Mouse (Mus musculus): ENCODE measurements around the gene Ppil3. TPM values are rescaled to one million over a fixed set of nuclear protein-coding genes. Genes with fewer than 3 reads are reported as not detected.

Ppil3 gene
- 10 to 100 TPM; 24.8 to 25.9 TPM for total RNA-seq (2021)
- long read RNA-seq, experiment 1, partial matches to known transcripts, result 0 of 5 reads
- long read RNA-seq, experiment 1, other reads (novel, unspliced or antisense), result 2 of 5 reads
- long read RNA-seq, experiment 2, partial matches to known transcripts, result 0 of 5 reads
- long read RNA-seq, experiment 2, other reads (novel, unspliced or antisense), result 4 of 5 reads

DNA sequence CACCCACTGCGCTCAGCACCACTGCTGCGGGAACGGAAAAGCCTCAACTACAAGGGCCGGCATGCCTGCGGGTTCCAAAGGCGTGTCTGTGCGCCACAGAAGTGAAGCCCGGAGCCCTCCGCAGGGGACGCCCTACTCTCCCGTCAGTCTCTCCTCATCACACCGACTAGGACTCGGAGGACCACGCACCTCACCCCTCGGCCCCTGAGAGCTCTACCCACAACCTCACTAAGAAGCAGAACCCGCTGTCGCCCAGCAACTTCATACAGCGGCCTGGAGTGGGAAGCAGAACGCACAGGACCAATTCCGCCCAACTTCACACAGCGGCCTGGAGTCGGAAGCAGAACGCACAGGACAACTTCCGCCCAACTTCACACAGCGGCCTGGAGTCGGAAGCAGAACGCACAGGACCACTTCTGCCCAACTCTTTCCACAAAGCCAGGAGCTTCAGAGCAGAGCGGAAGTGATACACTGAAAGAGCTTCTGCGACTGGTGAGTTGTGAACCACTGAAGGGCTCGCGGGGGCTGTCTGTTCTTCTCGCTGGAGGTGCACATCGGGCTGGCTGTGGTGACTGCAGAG, at the start of gene Ppil3, which contains the start of gene Nif3l1:
Gene Ppil3 (minus strand): TSS at position 344 of the 580 bp plus-strand sequence.
Gene Nif3l1 (plus strand): TSS at position 9 of the 580 bp plus-strand sequence.
- DNase-seq (ENCODE audit: low spot score in 2 of 2), result peak; percentile 53 to 81

DNA sequence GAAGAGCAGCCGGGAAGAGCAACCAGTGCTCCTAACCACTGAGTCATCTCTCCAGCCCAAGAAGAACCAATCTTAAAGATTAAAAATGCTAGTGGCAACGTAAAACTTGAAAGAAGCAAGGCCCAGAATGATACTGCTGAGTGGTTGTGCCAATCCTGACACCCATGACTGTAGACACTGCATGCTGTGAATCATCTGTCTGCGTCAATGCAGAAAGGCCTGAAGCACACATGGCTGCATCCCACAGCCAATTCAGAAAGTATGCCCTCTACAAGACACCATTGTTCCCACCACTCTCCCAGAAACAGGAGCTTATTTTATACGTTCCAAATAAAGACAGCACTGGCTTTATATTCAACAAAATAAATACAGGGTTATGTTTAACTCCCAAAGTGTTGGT, 37.4 kb upstream of the Ppil3 start:
- DNase-seq (ENCODE audit: low spot score in 2 of 2), result no peak

DNA sequence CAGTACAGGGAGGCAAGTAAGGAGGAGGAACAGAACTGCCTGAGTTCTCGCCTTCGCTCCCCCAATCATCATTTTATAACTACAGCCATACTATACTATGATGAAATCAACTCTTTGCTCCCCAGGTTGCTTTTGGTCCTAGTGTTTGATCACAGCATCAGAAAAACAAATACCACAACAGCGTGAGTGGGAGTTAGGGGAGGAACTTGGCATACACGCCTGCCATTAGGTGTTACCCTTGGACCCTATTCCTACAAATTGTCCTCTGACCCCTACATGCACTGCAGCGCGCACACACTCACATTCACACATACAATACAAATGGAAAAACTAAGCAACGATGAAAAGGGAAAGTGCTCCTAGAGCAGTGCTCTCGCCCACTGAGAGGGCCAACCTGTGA, 30.4 kb upstream of the Ppil3 start:
- DNase-seq (ENCODE audit: low spot score in 2 of 2), result no peak

DNA sequence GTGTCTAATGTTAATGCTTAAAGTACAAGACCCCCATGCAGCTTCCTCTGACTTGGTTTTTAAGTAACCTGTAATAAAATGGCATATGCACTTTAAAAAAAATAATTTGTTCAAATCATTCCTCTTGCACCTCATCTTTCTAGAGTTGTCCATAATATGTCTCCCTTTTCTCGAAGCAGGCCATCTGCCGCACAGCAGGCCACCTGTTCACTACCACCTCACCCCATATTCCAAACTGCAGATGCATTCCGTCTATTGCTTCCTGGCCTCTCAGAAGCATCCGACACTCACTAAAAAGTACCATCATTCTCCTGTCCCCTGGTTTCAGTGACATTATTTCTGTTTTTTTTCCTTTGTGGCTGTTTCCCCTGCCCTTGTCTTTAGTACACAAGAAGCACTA, 20.3 kb upstream of the Ppil3 start:
- no peak for DNase-seq (ENCODE audit: low spot score in 2 of 2)

DNA sequence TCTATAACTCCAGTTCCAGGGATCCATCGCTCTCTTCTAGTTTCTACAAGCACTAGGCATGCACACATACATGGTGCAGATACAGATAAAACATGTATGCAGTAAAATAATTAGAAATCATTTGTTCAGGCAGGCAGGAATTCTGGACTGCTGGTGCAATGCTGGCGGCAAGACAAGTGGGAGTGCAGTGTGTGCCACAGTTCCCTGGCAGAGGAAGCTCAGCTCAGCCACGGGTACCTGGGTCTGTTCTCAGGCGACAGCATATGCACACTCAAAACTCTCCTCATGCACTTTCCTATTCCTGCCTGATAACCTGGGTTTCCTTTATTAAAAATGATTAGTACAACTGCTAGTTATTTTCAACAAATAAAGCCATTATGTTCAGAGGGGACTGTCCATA, 19.8 kb upstream of the Ppil3 start:
- no peak for DNase-seq (ENCODE audit: low spot score in 2 of 2)

DNA sequence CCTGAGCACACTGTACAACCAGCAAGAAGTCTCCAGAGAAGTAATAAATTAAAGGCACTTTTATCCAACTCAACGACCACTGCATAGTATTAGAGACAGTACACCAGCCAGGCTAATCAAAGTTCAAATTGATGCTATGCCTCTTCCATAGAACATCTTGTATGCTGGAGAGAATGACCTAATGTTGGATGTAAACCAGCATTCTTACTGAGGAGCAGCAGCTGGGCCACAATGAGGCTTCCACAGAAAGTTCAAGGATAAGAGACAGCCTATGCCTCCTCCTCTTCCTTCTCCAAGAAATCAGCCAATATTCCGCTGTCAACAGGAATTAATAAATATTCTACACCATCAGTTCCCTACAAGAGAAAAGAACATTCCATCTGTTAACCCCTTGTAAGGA, 18.6 kb upstream of the Ppil3 start:
- no peak for DNase-seq (ENCODE audit: low spot score in 2 of 2)

DNA sequence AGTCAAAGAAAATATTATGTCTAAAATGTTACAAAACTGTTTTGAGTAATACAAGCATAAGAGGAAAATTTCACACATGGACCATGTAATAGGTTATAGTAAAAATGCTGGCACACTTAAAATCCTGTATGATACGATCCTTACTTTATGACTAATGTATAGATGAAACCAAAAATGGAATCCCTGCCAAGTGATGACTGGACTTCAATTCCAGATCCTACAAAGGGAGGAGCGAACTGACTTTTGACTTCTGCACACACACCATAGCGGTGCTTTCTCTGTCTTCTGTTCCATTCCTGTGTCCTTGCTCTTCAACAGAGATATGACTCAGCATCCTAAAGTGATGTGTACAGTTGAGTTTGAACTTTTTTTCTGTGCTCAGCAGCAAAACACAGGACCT, 15.3 kb upstream of the Ppil3 start:
- no peak for DNase-seq (ENCODE audit: low spot score in 2 of 2)

DNA sequence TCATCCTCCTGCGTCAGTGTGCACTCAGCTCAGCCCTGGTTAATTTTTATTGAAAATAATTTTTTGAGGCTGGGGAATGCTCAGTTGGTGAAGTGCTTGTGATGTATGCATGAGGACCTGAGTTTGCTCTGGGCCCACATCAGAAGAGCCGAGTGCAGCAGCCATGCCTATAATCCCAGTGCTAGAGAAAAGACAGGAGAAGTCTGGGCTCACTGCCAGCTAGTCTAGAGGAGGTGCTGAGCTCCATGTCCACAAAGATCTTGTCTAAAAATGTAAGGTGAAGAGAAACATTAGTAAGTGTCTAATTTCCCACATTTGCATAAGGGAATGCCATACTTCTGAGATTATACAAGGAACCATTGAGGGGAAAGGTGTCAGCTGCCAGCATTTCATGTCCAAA, 13.6 kb upstream of the Ppil3 start:
- no peak for DNase-seq (ENCODE audit: low spot score in 2 of 2)

DNA sequence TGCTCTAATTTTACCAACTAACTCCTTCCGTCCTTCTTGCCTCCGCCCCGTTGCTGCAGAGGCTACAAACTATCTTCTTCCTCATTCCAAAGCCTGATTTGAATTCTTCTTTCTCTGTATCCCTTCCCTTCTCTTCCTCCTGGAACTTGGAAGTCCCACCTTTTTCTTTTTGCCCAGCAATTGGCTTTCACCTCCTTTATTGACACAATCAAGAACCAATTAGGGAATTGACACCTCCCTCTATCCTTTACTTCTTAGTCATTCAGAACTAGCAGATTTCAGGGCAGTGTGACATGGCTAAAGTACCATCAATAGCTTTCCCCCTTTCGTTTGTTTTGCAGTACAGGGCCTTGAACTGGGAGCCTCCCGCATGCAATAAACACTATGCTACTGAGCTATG, 12.9 kb upstream of the Ppil3 start:
- DNase-seq (ENCODE audit: low spot score in 2 of 2), result no peak

DNA sequence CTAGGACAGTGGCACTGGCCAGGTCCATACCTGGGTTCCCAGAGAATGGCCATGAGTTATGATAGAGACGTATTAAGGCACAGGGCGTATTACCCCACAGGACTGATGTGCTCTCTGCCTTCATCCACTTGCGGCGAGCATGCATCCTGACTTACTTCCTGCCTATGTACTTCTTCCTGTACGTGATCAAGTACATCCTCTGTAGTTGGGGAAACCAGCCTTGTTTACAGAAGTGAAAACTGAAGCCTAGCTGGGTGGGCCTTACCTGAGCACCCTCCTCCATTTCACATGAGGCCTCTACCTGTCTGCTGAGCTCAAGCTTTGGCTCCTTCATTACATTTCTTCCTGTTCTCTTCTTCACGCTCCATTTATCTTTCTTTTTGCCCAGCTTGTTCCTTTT, 9.0 kb upstream of the Ppil3 start:
- DNase-seq (ENCODE audit: low spot score in 2 of 2), result no peak

DNA sequence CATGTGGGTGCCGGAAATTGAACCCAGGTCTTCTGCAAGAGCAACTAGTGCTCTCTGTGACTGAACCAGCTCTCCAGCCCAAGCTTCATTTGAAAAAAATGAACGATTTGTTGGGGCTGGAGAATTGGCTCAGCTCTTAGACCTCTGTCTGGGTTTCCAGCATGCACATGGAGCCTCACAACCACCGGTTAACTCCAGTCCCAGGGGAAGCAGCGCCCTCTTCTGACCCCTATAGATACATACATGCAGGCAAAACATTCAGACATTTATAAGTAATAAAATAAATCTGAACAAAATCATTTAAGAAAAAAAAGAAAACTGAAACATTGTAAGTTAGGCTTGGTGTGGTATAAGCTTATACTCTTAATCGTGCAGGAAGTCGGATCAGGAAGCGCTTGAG, 3.1 kb upstream of the Ppil3 start:
- no peak for DNase-seq (ENCODE audit: low spot score in 2 of 2)

DNA sequence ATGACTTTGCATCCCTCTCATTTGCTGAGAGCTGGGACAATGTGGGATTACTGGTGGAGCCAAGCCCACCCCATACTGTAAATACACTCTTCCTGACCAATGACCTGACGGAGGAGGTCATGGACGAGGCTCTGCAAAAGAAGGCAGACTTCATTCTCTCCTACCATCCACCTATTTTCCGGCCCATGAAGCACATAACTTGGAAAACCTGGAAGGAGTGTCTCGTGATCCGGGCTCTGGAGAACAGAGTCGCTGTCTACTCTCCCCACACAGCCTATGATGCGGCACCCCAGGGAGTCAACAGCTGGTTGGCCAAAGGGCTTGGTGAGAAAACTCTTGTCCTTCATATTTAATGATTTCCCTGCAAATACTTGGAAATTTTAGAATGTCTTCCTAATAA, 2.5 kb upstream of the Ppil3 start:
- no peak for DNase-seq (ENCODE audit: low spot score in 2 of 2)

DNA sequence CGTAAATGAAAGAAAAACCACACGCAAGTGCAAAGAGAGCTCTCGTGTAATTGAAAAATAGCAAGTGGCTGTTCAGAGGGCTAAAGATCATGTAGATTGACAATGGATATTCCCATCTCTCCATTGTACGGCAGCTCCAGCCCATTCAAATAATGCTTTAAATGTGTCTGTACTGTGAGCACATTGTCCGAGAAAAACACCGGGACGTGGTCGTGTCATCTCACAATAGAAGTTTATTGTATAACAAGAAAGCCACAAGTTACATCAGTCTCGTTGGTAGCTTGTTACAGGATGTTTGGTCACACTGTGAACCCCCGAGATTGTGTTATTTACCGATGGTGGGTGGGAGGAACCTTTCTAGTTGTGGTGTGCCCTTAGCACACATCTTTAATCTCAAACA, 575 bp upstream of the Ppil3 start:
- no peak for DNase-seq (ENCODE audit: low spot score in 2 of 2)

DNA sequence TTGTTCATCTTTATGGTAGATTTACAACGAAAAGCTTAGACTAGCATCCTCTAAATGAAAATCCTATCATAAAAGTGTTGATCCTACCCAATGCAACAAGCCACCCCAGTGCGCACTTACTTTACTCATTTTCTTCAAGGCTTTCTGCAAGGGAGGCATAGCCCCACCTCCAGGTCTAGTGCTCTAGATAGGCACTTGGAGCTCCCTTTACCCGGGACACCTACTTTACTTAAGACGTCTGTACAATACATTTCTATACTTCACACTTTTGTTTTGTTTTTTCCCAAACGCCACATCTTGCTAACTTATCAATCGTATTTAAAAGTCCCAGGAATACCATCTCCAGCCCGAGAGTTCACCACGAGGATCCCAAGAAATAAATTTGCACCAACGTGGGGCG, 595 bp downstream of the Ppil3 start:
- no peak for DNase-seq (ENCODE audit: low spot score in 2 of 2)

DNA sequence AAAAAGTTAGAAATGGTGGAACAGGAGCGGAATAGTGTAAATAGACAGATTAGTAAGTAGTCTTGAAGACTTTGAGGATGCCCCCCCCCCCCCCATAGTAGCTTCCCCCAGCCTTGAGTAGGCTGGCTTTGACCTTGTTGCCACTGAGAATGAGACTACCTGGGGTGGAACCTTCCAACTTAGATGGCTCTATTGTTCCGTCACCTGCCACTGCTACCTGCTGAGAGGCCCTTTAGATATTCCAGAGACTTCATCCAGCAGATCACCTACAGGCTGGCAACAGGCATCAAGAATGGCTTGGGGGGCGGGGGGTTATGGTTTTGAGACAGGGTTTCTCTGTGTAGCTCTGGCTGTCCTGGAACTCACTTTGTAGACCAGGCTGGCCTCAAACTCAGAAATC, 20.7 kb downstream of the Ppil3 start:
- DNase-seq (ENCODE audit: low spot score in 2 of 2), result no peak

DNA sequence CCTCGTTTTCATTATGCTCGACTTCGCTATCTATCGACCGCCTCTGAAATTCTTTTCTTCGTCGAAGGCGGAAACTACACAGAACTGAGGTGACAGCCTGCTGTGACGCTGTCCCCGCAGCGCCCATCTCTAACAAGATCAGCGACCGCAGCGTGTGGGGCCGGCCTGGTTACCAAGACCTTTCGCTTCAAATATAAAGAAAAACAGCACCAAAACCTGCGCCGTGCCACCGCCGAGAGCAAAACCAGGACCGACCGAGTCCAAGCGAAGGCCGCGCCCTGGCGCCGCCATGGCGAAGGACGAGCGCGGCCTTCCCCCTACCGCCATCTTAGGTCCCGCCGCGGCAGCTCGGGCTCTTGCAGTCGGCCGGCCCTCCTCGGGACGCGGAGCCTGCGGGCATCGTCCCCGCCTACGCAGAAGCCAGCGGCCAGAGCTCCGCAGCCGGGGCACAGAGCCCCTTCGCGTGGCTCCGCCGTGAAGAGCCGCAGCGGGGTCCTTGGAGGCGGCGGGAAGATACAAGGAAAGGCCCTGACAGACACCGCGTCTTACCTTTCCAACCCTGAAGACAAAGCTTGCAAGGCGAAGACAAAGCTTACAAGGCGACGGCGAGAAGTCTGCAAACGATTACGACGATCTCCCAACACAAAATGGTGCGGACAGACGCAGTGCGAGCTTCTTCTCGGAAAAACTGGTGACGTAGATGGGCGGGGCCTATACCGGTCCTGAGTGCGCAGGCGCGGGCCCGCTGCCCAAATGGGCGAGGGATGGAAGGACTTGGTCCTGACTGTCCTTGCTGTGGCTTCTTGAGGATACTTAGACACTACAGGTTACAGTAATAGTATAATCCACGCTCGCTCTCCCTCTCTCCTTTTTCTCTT, 21.7 kb downstream of the Ppil3 start, which contains the start of gene Clk1:
Gene Clk1 (minus strand): TSS at position 696 of the 878 bp plus-strand sequence.
- peak; percentile 97 to 98 for DNase-seq (ENCODE audit: low spot score in 2 of 2)

DNA sequence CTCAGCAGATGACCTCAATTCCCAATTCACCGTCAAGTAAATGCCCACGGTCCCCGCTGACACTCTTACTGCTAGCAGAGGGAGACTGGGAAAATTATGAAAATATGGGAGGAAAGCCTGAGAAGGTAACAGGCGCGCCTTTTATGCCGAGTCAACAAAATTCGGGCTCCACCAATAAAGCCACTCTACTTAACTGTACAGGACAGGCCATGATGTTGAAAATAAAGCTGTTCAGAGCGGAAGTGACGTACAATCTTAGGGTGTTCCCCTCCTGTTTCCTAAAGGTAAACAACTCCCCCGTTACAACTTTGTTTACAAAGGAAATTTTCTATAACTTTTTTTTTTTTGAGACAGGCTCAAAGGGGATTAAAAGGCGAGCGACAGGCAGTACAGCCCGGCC, 22.4 kb downstream of the Ppil3 start:
- DNase-seq (ENCODE audit: low spot score in 2 of 2), result no peak

DNA sequence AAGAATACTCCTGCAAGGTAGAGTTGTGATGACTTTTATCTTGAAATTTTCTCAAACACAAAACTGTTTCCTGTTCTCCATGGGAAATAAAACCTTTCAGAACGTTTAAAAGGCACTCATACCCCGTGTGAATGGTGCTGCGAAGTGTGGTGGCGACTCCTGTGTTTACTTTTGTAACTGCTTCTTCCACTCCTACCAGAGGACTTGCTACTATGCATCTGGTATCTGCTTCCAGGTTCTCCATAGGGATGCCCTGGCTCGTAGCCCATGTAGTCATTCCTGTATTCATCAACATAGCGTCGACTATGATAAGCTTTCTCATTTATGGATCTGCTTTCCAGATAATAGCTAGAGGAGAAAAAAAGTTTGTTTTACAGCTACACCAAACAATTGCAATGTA, 24.3 kb downstream of the Ppil3 start:
- no peak for DNase-seq (ENCODE audit: low spot score in 2 of 2)

DNA sequence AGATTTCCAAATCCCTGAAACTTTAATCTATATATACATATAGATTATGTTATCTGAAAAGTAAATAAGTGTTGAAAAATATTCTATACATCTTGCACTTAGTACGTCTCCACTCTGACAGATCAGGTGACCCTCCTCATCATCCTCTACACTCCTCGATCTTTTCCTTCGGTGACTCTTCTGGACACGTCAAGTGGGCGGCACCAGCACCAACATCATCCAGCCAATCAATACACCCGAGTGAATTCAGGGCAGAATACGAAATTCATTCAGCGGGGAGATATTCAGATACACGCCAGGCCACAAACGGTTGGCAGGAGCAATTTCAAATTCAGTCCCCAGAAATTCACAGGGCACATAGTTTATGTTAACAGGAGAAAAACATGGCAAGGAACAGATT, 25.3 kb downstream of the Ppil3 start:
- DNase-seq (ENCODE audit: low spot score in 2 of 2), result no peak

DNA sequence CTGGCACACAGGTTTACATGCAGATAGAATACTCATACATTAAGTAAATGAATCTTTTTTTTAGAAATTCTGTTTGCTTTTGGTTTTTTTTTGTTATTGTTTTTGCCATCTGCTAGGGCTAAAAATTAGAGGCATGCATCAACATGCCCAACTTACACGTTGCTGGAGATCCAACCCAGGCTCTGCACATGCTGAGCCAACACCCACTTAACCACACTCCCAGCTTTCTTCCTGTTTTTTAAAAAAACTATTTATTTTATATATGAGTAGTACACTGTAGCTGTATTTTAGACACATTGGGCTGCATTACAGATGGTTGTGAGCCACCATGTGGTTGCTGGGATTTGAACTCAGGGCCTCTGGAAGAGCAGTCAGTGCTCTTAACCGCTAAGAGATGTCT, 29.2 kb downstream of the Ppil3 start:
- DNase-seq (ENCODE audit: low spot score in 2 of 2), result no peak

DNA sequence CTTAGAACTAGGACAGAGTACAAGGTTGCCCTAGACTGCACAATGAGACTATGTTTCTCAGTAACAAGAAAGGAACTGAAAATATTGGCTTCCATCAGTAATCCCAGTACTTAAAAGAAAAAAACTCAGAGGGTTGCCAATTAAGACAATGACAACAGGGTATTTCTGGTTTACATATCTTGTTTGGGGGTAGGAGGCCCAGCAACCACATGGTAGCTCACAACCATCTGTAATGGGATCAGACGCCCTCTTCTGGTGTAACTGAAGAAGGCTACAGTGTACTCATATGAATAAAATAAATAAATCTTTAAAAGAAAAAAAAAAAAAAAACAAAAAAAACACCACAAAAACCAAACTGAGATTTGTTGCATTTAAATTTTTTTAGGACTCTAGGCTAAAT, 29.8 kb downstream of the Ppil3 start:
- DNase-seq (ENCODE audit: low spot score in 2 of 2), result no peak

DNA sequence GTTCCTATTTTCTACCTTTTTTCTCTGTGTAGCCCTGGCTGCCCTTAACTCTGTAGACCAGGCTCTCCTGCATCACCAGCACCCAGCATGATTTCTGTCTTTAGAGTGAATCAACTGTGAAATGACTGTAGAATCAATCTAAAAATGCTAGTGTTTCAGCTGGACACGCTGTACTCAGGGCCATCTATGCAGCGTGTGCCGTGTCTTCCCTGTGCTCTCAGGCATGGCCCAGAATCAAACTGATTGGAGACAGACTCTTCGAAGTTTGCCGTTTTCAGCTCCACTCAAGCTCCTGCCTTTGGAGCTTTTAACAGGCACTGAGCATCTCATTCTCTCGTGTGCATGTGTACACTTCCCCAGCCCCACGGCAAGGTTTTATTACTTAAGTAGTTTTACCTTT, 34.5 kb downstream of the Ppil3 start:
- no peak for DNase-seq (ENCODE audit: low spot score in 2 of 2)

Measured in gastrocnemius, postnatal 4 days (tissue).